Mouse (Mus musculus): ENCODE results near the gene Cldn2.
A peak's percentile ranks its signal among the peaks of the same experiment; 100 is the strongest.
"Not testable (repeated sequence)": the region's sequence is repeated elsewhere in the genome, so short reads cannot be mapped to it uniquely, and the experiment has no call there.

The Cldn2 gene

DNA sequence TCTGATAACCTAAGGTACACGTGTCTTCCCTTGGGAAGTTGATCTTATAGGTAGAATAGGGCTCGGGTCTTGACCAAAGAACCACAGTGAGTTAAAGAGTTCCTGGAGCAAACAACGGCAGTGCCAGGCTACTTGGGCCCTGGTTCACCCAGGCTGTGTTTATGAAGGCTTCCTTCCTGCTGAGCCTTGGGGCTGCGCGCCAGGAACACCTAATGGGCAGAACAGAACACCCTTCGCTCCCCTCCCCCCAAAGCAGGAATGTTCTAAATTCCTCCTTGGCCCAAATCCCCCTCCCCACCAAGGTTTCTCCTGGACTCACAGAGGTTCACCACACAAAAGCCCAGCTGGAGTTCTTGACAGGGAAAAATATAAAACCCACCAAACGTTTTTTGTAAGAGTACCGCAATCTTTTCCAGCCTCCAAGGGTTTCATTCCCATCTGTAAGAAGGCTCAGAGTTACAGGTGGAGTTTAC, at the start of gene Cldn2:
TSS of gene Cldn2 (plus strand) at position 423 of the 473 bp plus-strand sequence.
- DNase-seq (ENCODE audit: low spot score): no peak

DNA sequence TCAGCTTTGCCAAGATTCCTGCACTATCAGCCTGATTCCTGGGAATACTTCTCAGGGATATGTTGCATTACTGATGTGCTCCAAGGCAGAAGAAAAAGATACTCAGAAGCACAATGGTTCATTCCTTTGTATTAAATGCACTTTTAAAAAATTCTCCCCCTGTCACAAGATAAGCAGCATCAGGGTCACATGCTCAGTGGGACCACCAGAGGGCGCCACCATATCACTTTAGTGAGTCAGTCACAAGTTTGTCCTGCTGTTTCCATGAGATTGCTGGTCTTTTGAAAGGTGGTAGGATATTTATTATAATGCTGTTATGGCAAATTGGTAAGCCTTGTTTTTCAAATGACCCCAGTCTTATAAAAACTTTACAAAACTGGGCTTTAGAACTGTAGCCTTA, 48.8 kb upstream of the Cldn2 start:
- DNase-seq (ENCODE audit: low spot score): peak; percentile 3

DNA sequence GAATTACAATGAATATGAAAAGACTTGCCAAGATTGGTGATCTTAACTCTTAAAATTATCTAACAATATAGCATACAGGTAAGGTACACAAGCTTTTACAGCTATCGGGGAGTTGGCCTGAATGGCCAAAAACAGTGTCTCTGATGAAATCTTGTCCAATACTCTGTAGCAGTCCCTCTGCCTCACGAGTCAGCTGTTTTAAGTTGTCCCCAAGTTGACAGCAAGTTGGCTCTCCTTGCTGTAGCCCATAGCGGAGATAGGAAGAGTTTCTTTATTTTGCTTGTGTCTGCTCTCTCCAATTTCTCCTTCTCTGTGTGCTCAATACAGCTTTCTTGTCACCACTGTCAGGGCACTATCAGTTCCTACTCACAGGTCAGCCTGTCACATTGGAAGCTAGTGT, 42.0 kb upstream of the Cldn2 start:
- DNase-seq (ENCODE audit: low spot score): not testable (repeated sequence)

DNA sequence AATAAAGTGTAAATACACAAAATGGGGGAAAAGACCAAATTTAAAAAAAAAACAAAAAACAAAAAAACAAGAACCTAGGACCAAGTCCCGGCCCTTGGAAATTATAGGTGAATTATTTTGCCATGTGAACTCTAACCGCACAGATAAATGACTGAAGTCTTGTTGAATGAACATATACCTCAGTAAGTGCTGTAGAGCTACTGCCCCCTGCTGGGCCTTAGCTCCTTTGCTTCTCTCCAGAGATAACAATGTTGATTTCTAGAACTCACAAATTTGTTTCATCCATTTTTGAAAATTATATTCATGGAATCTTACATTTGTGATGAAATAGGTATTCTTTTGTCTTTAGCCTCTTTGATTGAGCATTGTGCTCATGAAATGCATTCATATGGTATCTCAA, 38.1 kb upstream of the Cldn2 start:
- no peak for DNase-seq (ENCODE audit: low spot score)

DNA sequence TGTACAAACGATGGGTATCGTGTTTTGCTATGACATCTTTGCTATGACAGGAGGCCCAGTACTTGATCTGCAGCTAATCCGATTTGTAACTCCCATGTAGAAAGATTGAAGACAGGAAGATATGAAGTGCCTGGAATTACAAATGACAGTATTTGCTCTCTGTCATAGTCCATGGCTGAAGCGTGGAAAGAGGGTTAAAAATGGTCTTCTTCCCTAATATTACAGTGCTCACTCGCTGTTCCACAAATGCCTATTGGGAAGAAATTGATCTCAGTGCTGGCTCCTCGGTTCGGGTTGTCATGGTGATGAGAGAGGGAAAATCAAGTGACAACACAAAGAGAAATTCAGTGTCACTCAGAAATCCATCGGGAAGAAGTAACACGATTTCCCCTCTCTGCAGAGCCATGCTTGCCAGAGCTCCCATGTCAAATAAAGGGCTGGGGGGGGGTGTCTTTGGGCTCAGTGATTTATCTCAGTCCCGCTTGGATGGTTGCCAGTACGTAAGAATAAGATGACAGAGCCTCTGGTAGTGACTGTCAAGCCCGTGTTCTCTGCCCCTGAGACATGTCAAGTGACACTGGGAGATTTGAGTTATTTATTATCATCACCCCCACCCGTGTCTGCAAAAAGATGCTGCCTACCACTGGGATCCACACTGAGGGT, 30.5 kb upstream of the Cldn2 start:
- no peak for DNase-seq (ENCODE audit: low spot score)

DNA sequence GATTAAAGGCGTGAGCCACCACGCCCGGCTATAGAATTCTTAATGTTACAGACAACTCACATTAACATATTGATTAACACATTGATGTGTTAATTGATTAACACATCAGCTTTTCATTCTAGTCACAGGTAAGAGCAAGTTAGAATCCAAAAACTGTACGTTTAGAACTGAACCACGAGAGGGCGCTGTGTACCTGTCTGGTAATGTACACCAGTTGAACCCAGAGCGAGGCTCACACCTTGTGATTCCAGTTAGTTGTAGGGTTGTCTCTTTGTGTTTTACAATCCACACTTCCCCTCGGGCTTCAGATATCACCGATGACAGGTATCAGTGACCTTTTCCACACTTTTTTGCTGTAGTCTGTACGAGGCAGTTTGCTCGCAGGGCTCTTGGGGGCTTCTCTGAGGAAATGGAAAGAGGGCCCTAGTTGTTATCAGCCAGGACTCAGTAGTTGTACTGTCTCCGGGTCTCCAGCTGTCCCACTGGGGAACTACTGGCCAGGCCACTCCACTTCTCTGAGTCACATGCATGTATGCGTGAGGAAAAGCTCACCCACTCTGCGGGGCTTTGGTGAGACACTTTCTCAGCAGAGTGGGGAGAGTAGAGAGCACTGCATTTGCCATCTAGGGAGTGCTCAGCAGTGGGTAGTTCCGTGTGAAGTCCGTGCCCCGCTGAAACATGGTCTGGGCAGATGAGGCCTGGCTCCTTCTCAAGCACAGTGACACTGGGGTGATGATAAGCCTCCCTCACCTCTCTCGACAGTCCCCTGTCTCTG, 26.1 kb upstream of the Cldn2 start:
- peak; percentile 49 for DNase-seq (ENCODE audit: low spot score)

DNA sequence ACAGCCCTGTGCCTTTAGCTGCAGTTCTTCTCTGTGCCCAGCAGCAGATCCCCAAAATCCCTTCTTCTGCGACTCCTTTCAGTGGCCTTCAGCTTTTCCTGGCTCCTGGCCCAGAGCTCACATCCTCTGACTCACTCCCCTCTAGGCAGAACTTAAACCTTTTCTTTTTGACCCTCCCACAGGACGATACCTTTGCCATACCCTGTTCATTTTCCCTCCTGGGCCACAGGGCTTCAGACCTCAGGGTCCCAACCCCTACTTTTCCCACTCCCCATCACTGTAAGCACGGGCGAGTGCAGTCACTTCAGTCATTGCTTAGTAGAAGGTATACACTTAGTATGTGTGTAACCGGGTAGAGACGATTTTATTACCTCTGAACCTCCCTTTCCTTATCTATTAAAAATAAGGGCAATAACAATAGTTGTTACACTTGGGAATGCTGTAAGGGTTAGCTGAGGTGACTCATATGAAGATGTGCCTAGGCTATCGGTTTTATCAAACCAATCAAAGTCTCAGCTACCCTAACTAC, 25.5 kb upstream of the Cldn2 start:
- no peak for DNase-seq (ENCODE audit: low spot score)

DNA sequence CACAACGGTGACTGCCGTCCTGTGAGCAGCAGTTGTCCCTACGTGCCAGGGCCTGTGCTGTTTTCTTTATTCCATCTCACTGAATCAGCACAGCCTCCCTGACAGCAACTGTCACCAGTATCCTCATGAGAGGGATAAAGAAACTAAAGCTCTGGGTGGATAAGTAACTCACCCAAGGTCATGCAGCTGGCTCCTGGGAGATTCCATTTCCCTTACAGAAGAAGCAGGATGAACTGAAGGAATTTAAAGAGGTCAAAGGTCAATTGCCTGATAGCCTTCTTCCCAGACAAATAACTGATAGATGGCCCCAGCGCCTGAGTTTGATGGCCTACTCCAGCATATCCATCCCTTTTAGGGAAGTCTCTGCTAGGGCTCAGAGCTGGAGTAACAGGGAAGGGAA, 23.3 kb upstream of the Cldn2 start:
- DNase-seq (ENCODE audit: low spot score): peak; percentile 69

DNA sequence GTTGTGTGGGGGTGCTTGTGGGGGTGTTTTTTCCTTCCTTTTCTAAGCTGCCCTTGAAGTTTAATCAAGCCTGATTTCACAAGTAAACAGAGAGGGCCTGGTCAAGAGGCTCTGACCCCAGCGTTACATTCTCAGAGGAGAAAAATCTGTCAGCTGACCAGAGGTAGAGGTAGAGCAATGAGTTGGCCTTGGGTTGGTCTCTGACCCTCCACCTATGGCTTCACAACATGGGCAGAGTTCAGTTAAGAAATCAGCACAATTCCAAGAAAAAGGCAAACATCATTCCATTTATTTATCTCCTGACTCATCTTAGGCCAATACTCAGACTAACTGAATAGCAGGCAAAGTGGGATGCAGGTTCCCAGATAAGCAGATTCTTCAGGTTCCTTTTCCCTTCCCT, 21.7 kb upstream of the Cldn2 start:
- peak; percentile 70 for DNase-seq (ENCODE audit: low spot score)

DNA sequence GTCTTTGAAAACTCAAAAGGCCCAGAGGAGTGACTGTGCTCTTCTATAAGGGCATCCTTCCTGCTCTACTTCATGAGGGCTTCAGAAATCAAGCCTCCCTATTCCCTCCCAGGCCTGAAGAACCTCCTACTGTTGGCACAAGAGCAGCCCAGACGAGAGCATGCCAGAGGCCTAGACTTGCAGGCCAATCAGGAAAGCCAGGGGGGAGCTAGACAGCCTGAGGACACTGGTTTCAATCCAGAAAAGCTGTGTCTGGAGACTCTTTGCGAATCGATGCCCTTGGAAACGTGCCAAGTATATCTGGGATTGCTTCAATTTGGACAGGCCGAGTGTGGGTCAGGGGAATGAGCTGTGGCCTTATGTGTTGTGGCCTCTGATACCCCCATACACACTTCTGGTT, 21.2 kb upstream of the Cldn2 start:
- no peak for DNase-seq (ENCODE audit: low spot score)

DNA sequence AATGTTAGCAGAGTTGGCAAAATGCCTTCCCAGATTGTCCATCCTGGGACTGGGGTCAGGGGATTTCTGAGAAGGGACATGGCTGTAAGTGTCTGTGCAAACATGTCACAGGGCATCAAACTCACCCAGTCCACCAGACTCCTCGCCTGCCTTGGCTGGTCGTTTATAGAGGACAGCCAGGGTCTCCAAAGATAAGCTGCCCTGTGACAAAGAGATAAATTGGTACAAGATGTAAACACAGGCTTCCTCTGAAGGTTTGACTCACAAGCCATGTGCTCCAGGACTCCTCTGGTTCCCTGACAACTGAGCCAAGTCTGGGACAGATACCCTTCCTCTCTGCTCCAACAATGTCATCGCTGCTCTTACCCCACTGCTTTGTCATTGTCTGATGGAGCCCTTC, 19.6 kb upstream of the Cldn2 start:
- no peak for DNase-seq (ENCODE audit: low spot score)

DNA sequence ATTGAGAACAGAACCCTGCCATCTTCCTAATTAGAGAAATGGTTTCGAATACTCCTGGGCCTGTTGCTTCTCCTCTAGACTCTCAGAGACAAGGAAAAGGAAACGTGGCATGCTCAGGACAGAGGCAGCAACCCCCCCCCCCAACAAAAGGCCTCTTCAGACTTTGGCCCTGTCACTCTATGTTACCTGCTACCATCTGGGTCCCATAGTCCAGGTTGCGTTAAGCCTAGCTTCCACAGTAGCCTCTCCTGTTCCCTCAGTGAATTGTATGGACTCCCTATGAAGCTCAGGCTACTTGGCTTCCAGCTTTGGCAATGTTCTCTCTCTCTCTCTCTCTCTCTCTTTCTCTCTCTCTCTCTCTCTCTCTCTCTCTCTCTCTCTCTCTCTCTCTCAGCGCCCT, 19.1 kb upstream of the Cldn2 start:
- DNase-seq (ENCODE audit: low spot score): peak; percentile 32

DNA sequence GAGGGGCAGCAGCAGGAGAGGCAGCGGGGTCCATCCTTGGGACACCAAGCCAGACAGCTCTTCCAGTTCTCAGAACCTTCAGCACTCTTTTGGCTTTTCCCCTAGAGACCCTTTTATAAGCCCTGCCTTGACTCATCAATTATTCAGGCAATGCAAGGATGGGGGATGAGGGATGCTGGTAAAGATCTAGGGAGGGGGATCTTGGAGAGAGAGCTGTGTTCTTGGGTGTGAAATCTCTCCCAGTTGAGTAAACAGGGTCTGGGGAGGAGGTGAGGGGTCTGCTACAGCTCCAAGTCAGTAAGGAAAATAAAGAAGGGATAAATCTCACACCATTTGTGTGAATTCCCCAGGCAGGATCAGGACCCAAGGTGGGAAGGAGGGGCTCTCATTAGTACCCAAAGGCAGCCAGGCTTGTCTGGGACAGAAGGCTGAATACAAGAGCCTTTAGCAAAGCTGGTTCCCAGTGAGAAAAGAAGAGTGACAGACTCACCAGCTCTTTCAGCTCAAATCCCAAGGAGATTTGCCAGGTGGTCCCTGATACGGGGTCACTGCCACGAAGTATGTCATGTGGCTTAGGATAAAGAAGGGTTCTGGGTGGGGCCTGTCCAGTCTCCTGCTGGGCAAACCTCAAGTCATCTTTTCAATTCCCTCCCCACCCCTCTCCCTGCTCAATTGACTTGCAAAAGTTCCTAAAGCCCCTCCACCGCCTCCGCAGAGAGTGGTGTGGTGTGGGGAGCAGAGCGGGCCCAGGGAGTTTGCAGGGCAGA, 18.2 kb upstream of the Cldn2 start, which contains the start of gene Ripply1:
TSS of gene Ripply1 (minus strand) at position 76 of the 767 bp plus-strand sequence.
- DNase-seq (ENCODE audit: low spot score): no peak

DNA sequence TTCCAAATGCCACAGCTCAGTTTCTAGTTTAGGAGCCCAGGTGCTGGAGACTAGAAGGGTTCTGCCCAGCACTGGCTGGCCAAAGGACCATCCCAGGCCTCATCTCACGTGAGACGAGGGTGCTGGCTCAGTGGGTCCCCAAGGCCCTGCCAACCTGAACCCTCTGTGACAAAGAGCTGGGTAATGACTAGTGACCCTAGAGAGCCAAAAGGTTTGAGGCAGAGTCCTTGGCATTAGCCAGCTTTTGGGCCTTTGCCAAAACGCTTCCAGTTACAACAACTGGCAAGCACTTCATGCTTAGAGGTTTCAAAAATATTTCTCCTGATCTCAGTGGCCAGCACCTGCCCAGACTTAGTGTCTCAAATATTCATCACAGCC, 17.6 kb upstream of the Cldn2 start:
- no peak for DNase-seq (ENCODE audit: low spot score)

DNA sequence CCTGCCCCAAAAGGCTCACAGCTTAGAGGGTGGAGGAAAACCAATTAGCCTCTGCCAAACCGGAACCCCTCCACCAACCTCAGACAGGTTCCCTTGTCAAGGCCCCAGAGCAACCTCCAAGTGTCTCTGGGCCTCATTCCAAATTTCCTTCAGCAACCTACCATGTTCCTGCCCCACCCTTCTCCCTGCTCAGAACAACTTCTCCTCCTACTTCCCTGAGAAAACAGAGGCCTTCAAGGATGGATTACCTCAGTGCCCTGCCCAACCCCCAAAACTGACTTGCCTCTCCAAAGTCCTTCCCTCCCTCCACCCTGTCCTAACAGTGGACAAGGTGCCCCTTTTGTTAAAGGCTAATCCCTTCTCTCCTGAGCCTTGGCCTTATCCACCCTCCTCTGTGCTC, 14.9 kb upstream of the Cldn2 start:
- DNase-seq (ENCODE audit: low spot score): no peak

DNA sequence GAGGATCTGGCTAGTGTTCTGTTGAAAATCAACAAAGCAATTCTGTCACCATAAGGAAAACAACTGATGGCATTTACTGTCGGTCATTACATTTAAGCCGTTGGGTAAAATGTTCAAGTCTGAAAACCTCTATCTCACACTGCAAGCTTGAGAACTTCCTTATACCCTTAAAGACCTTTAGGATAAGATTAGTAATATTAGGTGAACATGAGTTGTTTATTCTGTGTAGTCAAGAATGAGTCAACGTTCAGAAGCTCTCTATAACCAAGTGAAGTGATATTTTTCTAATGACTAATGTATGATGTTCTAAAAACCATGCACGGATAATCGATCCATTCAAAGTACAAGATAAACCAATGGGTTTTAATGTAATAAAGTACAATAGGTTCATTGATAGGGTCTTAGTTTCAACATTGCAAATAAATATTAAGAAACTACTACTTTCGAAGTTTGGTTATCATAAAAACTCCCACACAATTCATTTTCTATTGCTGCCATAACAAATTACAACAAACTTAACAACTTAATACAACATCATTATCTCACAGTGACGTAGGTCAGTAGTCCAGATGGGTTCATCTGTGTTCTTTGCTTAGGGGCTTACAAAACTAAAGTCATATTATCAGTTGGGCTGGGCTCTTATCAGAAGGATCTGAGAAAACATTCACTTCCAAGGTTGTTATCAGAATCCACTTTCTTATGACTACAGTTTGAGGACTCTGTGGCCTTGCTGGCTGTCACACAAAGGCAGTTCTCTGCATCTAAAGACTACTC, 6.4 kb upstream of the Cldn2 start:
- no peak for DNase-seq (ENCODE audit: low spot score)

DNA sequence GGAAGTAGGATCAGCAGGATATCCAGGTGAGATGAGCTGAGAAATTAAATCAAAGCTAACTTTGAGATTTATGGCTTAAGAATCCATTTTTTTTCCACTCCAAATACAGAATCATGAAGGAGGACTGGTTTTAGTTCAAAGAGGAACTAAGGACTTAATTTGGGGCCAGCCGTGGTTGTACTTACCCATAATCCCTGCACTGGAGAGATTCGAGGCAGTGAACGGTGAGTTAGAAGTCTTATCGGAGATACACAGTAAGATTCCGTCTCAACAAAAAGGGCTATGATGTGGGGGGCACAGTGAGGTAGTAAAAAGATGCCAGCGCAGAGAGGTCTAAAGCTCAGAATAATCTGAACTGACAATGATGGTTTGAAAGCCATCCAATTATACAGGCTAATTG, 4.6 kb upstream of the Cldn2 start:
- no peak for DNase-seq (ENCODE audit: low spot score)

DNA sequence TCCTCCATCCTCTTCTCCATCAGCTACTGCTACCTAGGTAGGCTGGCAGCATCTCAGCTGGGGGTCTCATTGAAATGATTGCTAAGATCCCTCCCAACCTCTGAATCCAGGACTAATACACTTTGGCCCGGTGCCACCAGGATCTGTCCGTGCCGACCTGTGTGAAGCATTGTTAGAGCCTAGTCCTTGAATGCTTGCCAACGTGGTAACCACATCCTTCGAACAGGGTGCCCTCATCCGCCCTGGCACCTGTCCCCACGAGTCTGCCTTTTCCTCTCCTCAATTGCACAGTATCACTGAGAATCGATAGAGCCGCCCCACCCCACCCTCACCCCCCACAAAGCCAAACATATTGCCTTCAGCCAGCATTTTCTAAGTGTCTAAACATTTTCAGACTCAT, 2.8 kb upstream of the Cldn2 start:
- DNase-seq (ENCODE audit: low spot score): no peak

DNA sequence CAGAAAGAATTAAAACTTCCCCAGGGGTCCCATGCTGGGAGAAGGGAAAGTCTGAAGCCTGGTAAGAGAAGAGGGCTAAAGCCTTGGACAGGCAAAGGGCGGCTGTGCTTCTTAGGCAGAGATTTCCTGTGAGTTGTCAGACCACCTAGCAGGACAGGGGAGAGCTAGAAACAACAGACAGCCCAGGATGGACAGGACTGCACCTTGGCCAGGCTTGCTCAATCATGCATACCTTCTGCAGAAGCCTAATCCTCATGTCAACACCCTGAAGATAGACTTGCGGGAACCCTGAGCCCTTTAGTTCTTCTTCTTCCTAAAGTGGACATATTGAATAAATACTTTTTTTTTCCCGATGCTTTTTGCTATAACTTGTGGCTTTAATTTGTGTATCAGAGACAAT, 675 bp upstream of the Cldn2 start:
- peak; percentile 68 for DNase-seq (ENCODE audit: low spot score)

DNA sequence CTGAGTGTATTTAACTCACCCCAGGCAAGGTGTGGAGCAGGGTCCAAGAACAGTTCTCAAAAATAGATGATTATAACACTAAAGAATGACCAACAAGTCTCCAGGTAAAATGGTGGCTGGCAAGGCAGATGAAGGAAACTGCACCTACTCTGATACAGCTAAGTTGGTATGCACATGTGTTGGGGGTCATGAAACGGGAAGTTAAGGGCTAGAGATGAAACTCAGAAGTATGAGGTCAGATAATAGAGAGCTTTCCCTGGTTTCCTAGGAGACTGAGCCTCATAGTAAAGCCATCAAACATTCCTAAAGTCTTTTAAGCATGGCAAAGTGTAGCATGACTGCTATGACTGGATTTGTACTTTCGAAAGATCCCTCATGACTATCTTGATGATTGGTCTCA, 2.4 kb downstream of the Cldn2 start:
- DNase-seq (ENCODE audit: low spot score): no peak

DNA sequence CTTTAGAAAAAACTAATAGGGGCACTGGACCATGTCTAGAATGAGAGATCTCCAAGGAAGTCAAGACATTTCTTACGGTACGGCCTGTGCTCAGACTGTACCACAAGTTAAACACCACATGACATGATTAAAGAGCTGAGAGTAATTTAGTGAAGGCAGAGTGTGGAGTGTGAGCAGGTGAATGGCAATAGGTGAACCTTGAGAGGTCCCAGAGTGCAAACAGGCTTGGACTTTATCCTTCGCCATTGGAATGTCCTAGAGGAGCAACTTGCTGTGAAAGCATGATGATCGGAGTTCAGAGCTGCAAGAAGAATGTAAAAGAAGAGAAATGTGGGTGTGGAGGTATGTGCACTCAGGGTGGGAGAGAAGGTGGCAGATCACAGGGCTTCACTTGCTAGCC, 5.3 kb downstream of the Cldn2 start:
- DNase-seq (ENCODE audit: low spot score): no peak

DNA sequence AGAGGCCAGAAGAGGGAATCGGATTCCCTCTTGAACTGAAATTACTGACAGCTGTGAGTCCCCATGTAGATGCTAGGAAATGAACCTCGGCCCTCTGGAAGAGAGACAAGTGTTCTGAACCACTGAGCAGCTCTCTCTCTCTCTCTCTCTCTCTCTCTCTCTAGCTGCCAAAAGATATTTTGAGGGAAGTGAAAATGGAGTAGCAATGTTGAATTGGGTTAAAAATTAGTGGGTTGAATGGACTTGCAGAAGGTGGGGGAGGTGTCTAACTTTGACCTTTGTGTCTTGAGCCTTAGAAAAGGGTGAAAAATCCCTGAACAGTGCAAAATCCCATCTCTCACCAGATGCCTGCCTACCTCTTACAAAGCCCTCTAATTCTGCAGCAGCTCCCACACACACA, 6.8 kb downstream of the Cldn2 start:
- no peak for DNase-seq (ENCODE audit: low spot score)
